Mouse (Mus musculus) adrenal gland, postnatal 36 days (tissue): ENCODE measurements around the gene Dnaja4. TPM values are rescaled to one million over a fixed set of nuclear protein-coding genes. Genes with fewer than 3 reads are reported as not detected.
"Not testable (repeated sequence)": the region's sequence is repeated elsewhere in the genome, so short reads cannot be mapped to it uniquely, and the experiment has no call there.

Experiments used
- DNase-seq, 2 experiments: peaks; one replicate each; pipeline ENCODE4 v3.0.0; 2021; ENCODE audit warnings: mixed read lengths in 1 of 2
- long read RNA-seq, 2 experiments: library from polyadenylated mRNA; stranded (forward); transcript quantifications; one replicate each; pipeline ENCODE4 v2.0.0; 2021; ENCODE audit warnings: borderline sequencing depth in 2 of 2
- total RNA-seq, 2 experiments: library from RNA; stranded (reverse); gene quantifications; 2 replicates each; pipeline ENCODE4 v1.2.3; 2021

Dnaja4 gene
- 10 to 100 TPM; 17.7 to 24.3 TPM for total RNA-seq
- long read RNA-seq, experiment 1, transcript Dnaja4-201 (7 exons, 3,003 nt): major isoform, 21 of 25 reads
- long read RNA-seq, experiment 1, partial matches to known transcripts: 0 of 25 reads
- long read RNA-seq, experiment 1, other reads (novel, unspliced or antisense): 3 of 25 reads
- long read RNA-seq, experiment 2, transcript Dnaja4-201 (7 exons, 3,003 nt): major isoform, 6 of 9 reads
- long read RNA-seq, experiment 2, partial matches to known transcripts: 0 of 9 reads
- long read RNA-seq, experiment 2, other reads (novel, unspliced or antisense): 2 of 9 reads

- no peak for DNase-seq
Observed at GRCm38 (mm10) chr9:54698318-54699086, at the start of gene Dnaja4. Dnaja4 (plus strand) TSS chr9:54698873.

GRCm38 (mm10) chr9:54649360-54649759, 49.3 kb upstream of the Dnaja4 start:
- peak; percentile 49 to 61 for DNase-seq

DNA sequence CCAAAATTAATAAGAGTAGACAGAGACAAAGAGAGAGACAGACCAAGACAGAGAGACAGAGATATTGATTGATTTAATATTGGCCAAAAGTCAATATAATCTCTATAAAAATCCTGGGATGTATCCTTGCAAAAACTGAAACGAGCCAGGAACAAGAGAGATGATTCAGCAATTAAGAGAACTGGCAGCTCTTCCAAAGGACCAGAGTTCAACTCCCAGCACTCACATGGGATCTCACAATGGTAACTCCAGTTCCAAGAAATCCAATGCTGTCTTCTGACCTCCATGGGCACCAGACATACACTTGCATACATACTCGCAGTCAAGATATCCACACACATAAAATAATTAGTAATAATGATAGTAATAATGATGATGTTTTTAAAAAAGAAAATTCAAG, 45.9 kb upstream of the Dnaja4 start:
- no peak for DNase-seq

DNA sequence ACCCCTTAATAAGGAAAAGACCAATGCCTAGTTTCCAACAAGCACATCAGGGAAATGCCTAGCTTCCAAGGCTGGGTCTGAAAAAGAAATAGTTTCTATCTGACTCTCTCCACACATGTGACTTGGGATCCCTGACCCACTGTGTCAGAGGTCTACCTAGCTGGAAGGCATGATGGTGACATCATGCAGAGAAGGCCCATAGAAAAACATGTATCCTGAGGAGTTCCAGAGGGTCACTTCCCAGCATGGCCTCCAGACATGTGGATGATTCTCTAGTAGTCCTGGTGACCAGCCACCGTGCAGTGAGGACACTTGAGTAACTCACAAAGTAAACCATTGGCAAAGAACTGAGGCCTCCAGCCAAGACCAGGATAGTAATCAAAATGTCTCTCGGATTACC, 42.8 kb upstream of the Dnaja4 start:
- DNase-seq: no peak

DNA sequence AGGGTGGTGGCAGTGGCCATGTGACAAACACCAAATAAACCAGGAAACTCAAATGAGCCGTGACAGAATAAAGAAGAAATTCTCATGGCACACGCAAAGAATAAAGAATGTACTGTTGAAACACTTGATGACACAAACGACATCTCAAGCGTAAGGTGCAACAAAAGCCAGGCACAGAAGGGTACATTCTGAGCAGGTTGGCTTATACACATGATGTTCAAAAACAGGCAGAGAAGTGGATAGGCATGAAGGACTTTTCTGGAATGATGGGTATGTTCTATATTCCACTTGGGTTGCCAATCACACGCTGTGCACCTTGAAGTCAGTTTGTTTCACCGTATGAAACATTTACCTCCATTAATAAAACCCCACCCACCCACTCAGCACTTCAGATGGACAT, 42.3 kb upstream of the Dnaja4 start:
- no peak for DNase-seq

- peak in 1 of 2 experiments; percentile 42 for DNase-seq
Observed at GRCm38 (mm10) chr9:54658773-54659172, 39.9 kb upstream of the Dnaja4 start.

- peak; percentile 59 to 79 for DNase-seq
Observed at GRCm38 (mm10) chr9:54661605-54662377, 36.9 kb upstream of the Dnaja4 start, which contains the start of gene Acsbg1. Acsbg1 (minus strand) TSS chr9:54661870.

DNA sequence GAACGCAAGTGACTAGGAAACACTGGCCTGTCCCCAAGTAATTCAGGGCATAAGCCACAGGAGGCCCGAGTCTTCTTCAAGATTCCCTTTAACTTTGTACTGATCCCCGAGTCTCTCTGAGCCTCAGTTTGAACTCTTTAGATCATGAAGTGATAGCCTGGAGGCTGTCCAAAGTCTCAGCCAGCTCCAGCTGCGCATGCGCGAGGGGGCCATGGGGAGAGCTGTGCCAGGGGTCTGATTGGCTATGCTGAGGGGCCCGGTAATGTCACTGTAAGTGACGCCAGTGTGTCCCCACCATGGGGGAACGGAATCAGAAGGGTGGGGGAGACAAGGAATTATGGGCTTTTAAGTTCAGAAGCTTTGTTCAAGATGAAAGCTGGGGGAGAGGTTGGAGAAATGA, 34.3 kb upstream of the Dnaja4 start:
- no peak for DNase-seq

DNA sequence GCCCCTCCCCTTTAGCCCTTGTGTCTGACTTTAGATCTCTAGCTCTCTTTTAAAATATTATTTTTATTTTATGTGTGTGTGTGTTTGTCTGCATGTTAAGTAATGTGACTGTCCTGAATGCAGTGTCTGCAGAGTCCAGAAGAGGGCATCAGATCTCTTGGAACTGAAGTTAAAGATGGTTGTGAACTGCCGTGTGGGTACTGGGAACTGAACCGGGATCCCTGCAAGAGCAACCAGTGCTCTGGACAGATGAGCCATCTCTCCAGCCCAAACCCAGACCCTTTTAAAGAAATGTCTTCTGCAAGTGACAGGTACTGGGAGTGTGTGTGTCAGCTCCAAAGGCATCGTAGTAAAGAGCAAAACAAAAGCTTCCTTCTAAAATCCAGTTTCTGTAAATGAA, 32.6 kb upstream of the Dnaja4 start:
- no peak for DNase-seq

DNA sequence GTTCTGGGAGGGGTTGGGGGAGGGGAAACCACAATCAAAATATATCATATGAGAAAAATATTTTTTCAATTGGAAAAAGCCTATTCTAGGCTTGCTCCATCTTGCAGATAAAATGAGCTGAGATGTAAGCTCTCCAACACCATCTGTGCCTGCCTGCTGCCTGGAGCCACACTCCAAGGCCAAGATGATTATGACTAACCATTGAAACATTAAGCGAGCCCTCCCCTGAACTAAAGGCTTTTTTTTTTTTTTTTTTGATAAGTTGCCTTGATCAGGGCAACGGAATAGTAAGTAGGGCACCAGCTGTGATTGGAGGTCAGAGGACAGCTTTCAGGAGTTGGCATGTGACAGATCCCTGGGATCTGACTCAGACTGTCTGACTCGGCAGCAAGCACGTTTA, 30.2 kb upstream of the Dnaja4 start:
- no peak for DNase-seq

DNA sequence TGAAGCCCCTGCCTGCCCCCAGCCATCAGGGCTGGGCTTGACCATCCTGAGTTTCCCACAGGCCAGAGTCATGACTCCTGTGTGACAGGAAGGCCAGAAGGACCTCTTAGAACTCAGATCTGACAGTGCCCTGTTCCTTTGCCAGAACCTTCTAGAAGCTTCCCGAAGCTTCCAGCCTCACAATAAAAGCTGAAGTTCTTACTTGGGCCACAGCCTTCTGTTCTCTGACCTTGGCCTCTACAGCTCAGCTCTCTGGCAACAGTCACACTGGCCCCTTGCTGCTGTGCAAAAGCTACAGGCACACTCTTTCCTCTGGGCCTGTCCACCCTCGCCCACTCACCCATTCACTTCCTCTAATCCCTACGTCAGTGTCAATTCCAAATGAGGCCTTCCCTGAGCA, 26.7 kb upstream of the Dnaja4 start:
- peak; percentile 51 to 54 for DNase-seq

DNA sequence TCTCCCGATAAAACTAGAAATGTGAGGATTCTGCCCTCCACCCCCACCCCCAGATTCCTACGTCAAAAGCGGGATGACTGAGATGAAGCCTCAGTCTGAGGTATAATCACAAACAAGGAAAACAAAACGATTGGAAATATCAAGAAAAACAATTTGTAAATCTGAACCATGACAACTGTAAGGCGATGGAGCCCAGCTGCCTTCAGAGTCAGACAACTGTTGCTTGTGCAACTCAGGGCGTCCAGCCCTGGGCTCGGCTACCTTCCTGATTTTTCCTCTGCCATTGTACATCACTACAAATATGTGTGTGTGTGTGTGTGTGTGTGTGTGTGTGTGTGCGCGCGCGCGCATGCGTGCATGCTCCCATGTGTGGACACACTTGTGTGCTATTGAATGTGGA, 24.8 kb upstream of the Dnaja4 start:
- no peak for DNase-seq

GRCm38 (mm10) chr9:54676531-54676986, 22.1 kb upstream of the Dnaja4 start:
- peak; percentile 81 to 85 for DNase-seq

DNA sequence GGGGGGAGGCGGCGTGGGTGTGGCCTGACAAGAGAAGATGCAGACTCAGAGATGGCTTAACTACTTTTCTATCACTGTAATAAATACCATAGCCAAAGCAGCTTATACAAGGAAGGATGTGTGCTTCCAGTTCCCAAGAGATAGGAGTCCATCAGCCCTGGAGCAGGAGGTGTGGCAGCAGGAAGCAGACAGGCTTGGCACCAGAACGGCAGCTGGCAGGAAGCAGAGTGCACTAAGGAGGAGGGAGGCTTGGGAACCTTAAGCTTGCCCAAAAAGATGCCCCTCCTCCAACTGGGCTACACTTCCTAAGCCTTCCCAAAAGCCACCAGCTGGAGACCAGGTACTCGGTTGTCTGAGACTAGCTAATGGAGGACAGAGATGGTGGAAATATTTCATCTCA, 15.8 kb upstream of the Dnaja4 start:
- no peak for DNase-seq

GRCm38 (mm10) chr9:54683814-54684605, 14.7 kb upstream of the Dnaja4 start:
- no peak for DNase-seq

GRCm38 (mm10) chr9:54687246-54688236, 11.1 kb upstream of the Dnaja4 start:
- DNase-seq: no peak

GRCm38 (mm10) chr9:54689446-54689845, 9.2 kb upstream of the Dnaja4 start:
- no peak for DNase-seq

DNA sequence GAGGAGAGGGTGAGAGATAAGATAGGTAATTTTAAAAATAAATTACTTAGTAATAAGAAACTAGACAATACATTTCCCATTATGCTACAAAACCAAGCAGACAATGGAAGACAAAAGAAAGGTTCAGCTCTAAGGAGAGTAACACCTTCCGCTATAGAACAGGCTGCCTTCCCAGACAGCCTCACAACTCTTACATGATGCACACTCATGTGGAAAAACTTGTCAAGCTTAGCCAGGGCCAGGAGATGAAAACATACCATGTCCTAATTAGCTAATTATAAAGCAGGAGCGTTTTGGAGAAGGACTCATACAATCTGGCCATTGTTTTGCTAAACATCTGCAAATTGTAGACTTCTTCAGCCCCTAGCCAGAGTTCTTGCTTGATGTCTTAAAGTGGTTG, 8.0 kb upstream of the Dnaja4 start:
- not testable (repeated sequence) for DNase-seq

GRCm38 (mm10) chr9:54691241-54691805, 7.3 kb upstream of the Dnaja4 start:
- DNase-seq: peak; percentile 57 to 59

- DNase-seq: no peak
Observed at GRCm38 (mm10) chr9:54699087-54699344, 343 bp downstream of the Dnaja4 start.
